Mouse (Mus musculus) lung, postnatal 0 days (tissue): Measurements from ENCODE around the gene Gpr179.

Experiments
- CTCF ChIP-seq: IDR thresholded peaks from 2 replicates; pipeline ENCODE4 v1.5.1; 2016; ENCODE audit warnings: antibody characterized with exemption, mild to moderate bottlenecking
- EP300 ChIP-seq: IDR thresholded peaks from 2 replicates; pipeline ENCODE4 v1.6.1; 2016; ENCODE audit warnings: antibody characterized with exemption, mild to moderate bottlenecking, control low read depth

DNA sequence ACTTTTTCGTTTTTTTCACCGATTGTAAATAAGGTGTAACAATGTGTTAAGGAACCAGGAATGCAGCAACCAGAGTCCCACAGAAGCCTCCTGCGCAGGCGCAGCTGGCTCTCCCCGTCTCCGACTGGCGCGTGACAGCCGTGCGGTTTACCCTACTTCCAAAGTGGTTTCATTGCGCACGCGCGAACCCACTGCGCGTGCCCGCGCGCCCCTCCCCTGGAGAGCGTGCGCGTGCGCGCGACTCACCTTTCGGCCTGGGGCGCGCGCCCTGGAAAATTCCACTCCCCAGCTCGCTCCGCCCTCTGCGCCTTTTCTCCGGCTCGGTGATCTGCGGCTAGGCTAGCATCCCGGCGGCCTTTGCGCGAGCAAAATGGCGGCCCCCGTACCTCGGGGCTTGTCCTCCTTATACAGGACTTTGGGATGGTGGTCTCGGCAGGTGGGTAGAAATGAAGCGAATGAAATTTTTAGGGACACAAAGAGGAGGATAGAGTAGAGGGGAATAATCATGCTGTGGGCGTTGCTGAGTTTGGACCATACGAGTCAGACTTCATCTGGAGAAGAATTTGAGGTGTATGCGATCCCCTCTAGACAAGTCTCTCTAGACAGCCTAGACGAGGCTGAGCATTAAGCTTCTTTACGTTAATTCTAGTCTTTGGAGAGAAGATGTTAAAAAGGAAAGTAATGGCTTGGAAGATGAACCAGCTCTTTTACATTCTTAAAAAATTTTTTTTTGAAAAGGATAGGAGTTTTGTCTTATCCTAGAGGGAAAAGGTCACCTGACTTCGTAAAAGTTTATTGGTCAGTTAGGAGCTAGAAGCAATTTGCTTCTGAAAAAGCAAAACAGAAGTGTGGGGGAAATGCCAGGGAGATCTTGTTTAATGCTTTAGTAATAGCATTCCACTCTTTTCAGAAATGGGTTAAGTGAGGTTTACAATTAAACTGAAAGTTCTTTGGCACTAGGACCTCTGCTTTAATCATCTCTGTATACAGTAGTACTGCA, 36.1 kb downstream of the Gpr179 start, which contains the start of gene Mrpl45:
- TF ChIP-seq CTCF (no peak), EP300 (peak; percentile 43)
